Mouse (Mus musculus) small intestine, adult 2 months (tissue): Measurements from ENCODE around the gene Hadh. TPM values are rescaled to one million over a fixed set of nuclear protein-coding genes. Genes with fewer than 3 reads are reported as not detected.
A peak's percentile ranks its signal among the peaks of the same experiment; 100 is the strongest.

ENCODE experiments used
- H3K27ac ChIP-seq: fragments of 200-500 bp; 2 replicates; pipeline ENCODE4 v1.5.1; 2012; ENCODE audit warnings: low read depth, low read length, control low read depth, inconsistent platforms; ENCODE audit not compliant: insufficient read depth
- H3K27me3 ChIP-seq: fragments of 200-500 bp; 2 replicates; pipeline ENCODE4 v1.6.1; 2012; ENCODE audit warnings: mild to moderate bottlenecking, moderate library complexity, low read length, inconsistent platforms; ENCODE audit not compliant: control insufficient read depth, insufficient read depth
- H3K36me3 ChIP-seq: fragments of 200-500 bp; 2 replicates; pipeline ENCODE4 v1.6.1; 2012; ENCODE audit warnings: mild to moderate bottlenecking, low read length, control low read depth, inconsistent platforms; ENCODE audit not compliant: control insufficient read depth, insufficient read depth
- H3K4me1 ChIP-seq: fragments of 200-500 bp; 2 replicates; pipeline ENCODE4 v1.6.1; 2012; ENCODE audit warnings: low read length, inconsistent platforms, mixed read lengths; ENCODE audit not compliant: control insufficient read depth, insufficient read depth, insufficient read length
- H3K4me3 ChIP-seq: fragments of 200-500 bp; 2 replicates; pipeline ENCODE4 v1.5.1; 2012; ENCODE audit warnings: low read depth, mild to moderate bottlenecking, control low read depth, inconsistent platforms, low read length, moderate library complexity
- CTCF ChIP-seq: fragments of 200-500 bp; IDR thresholded peaks from 2 replicates; pipeline ENCODE4 v1.5.1; 2012; ENCODE audit warnings: low read depth, mild to moderate bottlenecking, control low read depth, inconsistent platforms, low read length, moderate library complexity, mixed read lengths; ENCODE audit not compliant: insufficient replicate concordance, insufficient read length; ENCODE audit errors: extremely low read depth
- POLR2A ChIP-seq: fragments of 200-500 bp; IDR thresholded peaks from 2 replicates; pipeline ENCODE4 v1.6.1; 2012; ENCODE audit warnings: low read depth, mild to moderate bottlenecking, control low read depth, inconsistent platforms, low read length, moderate library complexity
- WGBS: fragments of 180-500 bp; shearing (Covaris S2); methylation state at CpG from one replicate; pipeline ENCODE4 v1.1.7; 2018; 5-methylcytosine and 5-hydroxymethylcytosine counted together
- polyA plus RNA-seq: library from polyadenylated mRNA; depleted of rRNA; stranded (reverse); fragments of >200 nt; gene quantifications from 2 replicates; pipeline ENCODE4 v1.2.3, GENCODE M21; 2012

The Hadh gene
- polyA plus RNA-seq, 1 experiment = 314 TPM

DNA sequence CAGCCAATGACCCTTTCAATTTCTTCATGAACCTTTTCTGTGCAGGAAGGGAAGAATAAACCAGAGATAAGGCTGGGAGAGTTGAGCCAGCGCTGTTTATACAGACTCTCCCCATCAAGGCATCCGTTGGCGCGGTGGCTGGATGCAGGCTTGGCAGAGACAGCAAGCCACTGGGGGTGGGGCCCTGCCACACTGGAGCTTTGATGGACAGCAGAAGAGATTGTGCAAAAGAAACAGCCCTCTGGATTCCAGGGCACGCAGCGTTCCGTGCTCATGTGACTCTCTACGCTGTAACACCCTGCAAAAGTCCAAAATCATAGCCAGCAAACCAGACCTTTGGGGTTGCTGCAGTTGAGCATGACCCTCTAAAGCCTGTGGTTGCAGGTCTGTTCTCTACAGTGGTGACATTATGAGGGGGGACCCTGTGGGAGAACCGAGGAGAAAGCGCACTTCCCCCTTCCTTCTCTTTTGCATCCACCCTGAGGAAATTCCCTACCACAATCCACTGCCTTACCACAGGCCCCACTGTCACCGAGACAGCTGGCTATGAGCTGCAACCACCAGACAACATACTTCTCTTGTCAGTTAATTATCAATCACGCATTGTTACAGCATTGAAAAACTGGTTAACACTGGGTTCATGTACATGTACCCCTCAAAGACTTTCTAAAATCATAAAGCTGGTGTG, 23.8 kb upstream of the Hadh start:
- no peaks in the 10 kb centered on the region for H3K27me3 ChIP-seq
- no peak for TF ChIP-seq CTCF
- peak overlapping the region; percentile 30 for H3K4me3 ChIP-seq
- WGBS = 43% methylated on average over 12 of the region's 12 CpGs
- H3K36me3 ChIP-seq = peaks cover 21% of the 10 kb centered on the region
- H3K27ac ChIP-seq = peak overlapping the region; percentile 36
- peaks cover 26% of the 10 kb centered on the region for H3K4me1 ChIP-seq

DNA sequence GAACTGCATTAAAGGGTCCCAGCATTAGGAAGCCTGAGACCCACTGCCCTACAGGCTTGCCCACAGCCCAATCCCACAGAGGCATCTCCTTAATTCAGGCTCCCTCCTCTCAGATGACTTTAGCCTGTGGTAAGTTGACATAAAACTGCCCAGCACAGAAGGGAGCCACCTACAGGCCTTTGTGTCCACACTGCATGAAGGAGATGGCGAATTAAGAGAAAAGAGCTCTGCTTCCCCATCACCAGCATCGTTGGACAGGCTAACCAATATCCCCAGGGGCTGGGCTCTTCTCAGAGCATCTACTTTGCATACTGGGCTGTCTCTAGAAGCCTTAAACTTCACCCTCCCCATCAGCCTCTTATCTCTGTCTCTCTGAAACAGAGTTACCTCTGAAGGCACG, 22.6 kb upstream of the Hadh start:
- WGBS = 51% methylated on average over 3 of the region's 3 CpGs
- TF ChIP-seq CTCF (no peak), POLR2A (no peak)
- Histone ChIP-seq H3K27ac (no peak overlapping the region), H3K27me3 (no peaks in the 10 kb centered on the region), H3K4me1 (peaks cover 26% of the 10 kb centered on the region), H3K36me3 (peaks cover 28% of the 10 kb centered on the region), H3K4me3 (no peak overlapping the region)

DNA sequence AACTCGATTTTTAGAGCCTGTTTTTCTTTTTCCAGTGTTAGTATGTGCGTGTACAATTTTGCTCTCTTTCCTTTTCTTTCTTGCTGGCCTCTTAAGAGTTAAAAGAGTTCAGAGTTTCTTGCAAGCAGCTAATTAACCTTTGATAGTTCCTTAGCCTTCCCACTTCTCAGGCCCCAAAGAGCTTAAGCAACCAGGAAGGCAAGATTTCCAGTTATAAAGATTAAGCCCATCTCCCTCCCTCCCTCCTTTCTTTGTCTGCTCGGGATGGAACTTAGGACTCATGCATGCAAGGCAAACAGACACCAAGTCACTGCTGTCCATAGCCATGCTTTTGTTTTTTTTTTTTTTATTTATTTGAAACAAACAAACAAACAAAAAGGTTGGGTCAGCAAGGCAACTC, 21.1 kb upstream of the Hadh start:
- Histone ChIP-seq H3K4me1 (peaks cover 26% of the 10 kb centered on the region), H3K4me3 (no peak overlapping the region), H3K36me3 (peaks cover 29% of the 10 kb centered on the region), H3K27me3 (no peaks in the 10 kb centered on the region), H3K27ac (peak overlapping the region; percentile 24; the same call in 1 of the 2 replicates)
- no peak for TF ChIP-seq CTCF
- no peak for TF ChIP-seq POLR2A
- WGBS = 29% methylated on average over 3 of the region's 3 CpGs

DNA sequence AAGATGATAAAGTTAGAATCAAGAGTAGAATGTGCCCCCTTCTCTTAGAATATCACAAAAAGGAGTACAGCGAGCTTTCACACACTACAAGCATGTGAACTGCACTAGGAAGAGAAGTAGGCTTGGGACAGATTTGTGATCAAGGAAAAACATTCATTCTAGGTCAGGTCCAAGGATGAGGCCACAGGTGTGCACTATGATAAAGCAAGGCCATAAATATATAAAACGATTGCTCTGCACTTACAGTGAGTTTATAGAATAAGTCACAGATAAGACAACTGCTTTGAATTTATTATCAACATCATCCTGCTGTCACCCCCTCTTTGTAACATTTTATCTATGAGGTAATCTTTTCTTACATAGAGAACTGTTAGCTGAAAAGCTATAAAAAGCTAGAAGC, 20.4 kb upstream of the Hadh start:
- H3K27me3 ChIP-seq = no peaks in the 10 kb centered on the region
- H3K36me3 ChIP-seq = peaks cover 25% of the 10 kb centered on the region
- H3K4me1 ChIP-seq = peaks cover 26% of the 10 kb centered on the region
- 23% methylated on average over 2 of the region's 2 CpGs for WGBS
- H3K4me3 ChIP-seq = no peak overlapping the region
- TF ChIP-seq POLR2A = no peak
- H3K27ac ChIP-seq = no peak overlapping the region

DNA sequence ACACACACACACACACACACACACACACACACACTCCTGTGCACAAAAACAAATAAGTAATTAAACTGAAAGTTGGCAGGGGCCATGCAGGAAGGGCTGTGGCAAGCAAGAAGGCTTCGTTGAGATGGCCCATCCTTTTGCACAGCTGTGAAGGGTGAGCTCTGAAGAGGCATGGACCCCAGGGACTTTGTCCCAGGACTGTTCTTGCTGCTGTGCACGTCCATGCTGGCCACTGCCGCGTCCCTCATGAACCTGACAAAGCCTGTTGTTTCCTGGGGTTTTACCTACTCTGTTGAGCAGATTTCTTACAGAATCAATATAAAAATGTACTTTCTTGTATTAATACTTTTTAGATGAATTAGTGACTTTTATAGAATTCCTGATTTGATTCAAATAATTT, 20.0 kb upstream of the Hadh start:
- H3K27me3 ChIP-seq = no peaks in the 10 kb centered on the region
- H3K27ac ChIP-seq = peak overlapping the region; percentile 47; the same call in 1 of the 2 replicates
- peaks cover 26% of the 10 kb centered on the region for H3K4me1 ChIP-seq
- H3K4me3 ChIP-seq = no peak overlapping the region
- no peak for TF ChIP-seq POLR2A
- TF ChIP-seq CTCF = no peak
- H3K36me3 ChIP-seq = peaks cover 20% of the 10 kb centered on the region
- WGBS = 70% methylated on average over 4 of the region's 4 CpGs

DNA sequence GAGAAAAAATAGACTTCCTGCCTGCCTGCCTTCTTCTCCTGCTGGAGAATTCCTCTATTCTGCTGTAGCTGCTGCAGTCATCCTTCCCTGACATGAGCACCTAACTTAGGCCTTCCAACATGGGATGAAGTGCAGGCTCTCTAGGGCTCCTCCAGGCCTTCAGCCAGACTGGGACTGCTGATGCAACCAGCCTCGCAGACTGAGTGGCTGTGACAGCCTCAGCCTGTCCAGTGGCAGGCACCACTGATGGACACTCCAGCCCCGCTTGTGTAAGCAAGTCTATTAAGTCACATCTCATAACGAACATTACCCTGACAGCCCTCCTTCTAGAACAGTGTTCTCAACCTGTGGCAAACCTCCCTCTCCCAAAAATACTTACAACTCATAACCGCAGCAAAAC, 2.2 kb upstream of the Hadh start:
- peaks cover 5% of the 10 kb centered on the region; the same call in 1 of the 2 replicates for H3K4me1 ChIP-seq

DNA sequence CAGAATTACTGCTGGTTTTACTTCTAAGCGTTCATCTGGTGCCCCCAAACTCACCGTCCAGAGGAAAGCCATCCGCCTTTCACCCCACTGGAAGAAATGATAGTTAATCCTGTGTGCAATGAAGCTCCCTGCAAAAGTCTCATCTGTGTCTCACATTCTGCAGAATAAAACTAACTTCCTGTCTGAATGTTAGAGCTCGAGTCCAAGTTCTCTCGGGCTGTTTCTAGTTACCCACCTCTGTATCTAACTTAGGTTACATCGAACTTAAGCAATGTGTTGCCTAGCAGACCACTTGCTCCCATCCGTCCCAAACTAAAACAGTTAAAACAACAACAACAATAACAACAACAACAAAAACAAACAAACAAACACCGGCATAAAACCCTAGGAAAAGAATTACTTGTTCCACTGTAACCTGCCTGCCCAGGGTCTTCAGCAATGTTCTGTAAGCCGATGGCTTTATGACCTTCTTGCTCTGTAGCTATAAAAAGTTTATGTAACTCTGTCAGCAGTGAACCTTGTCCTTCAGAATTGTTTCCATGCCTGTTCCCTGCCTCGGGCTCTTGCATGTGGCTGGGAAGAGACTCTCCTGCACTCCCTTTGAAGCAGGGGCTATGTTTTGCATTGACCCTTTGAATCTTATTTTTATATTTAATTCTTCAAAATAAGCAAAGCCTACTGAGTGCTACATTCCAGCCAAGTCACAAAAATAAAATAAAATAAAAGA, 636 bp upstream of the Hadh start:
- 6% methylated on average over 10 of the region's 10 CpGs for WGBS

More for the DNA sequence above, 2.2 kb upstream of the Hadh start:
- 59% methylated on average over 4 of the region's 4 CpGs for WGBS
- Histone ChIP-seq H3K36me3 (no peaks in the 10 kb centered on the region), H3K27ac (no peak overlapping the region), H3K27me3 (no peaks in the 10 kb centered on the region), H3K4me3 (no peak overlapping the region)
- TF ChIP-seq CTCF (no peak), POLR2A (no peak)

More for the DNA sequence above, 636 bp upstream of the Hadh start:
- H3K27me3 ChIP-seq = no peaks in the 10 kb centered on the region
- H3K36me3 ChIP-seq = peaks cover 8% of the 10 kb centered on the region
- H3K4me1 ChIP-seq = peaks cover 9% of the 10 kb centered on the region; the same call in 1 of the 2 replicates
- peak overlapping the region; percentile 93 for H3K27ac ChIP-seq
- TF ChIP-seq POLR2A (no peak), CTCF (no peak)
- peak overlapping the region; percentile 99 for H3K4me3 ChIP-seq
